Mouse (Mus musculus) layer of hippocampus, postnatal 10 days (tissue): ENCODE data around the gene Rnf185. TPM values are rescaled to one million over a fixed set of nuclear protein-coding genes. Genes with fewer than 3 reads are reported as not detected.

Experiments used
- DNase-seq, 2 experiments: peaks; one replicate each; pipeline ENCODE4 v3.0.0; 2021; ENCODE audit warnings: low spot score in 2 of 2
- total RNA-seq, 2 experiments: library from RNA; stranded (reverse); gene quantifications; 2 replicates each; pipeline ENCODE4 v1.2.3; 2021

The Rnf185 gene
- total RNA-seq, 2 experiments from 2014 or later: 22.2 to 24.0 TPM

GRCm38 (mm10) chr11:3366411-3366810, 85.8 kb downstream of the Rnf185 start:
- DNase-seq: no peak

Other genes starting within 250 kb of the Rnf185 start
- 10 to 100 TPM; 64.2 to 66.4 TPM for gene Eif4enif1, start 250.0 kb downstream of the Rnf185 start, total RNA-seq
- 10 to 100 TPM; 94.5 to 98.3 TPM for gene Drg1, start 185.9 kb downstream of the Rnf185 start, total RNA-seq
- gene Patz1, start 163.5 kb downstream of the Rnf185 start, total RNA-seq: 10 to 100 TPM; 54.0 to 57.7 TPM
- gene Pik3ip1, start 122.0 kb downstream of the Rnf185 start, total RNA-seq: 10 to 100 TPM; 27.0 to 27.4 TPM
- gene Limk2, start 43.2 kb downstream of the Rnf185 start, total RNA-seq: 100 to 1,000 TPM; 108 to 126 TPM
- gene Pla2g3, start 35.9 kb upstream of the Rnf185 start, total RNA-seq: 10 to 100 TPM; 11.3 to 17.0 TPM
- 10 to 100 TPM; 47.0 to 52.9 TPM for gene Inpp5j, start 52.5 kb upstream of the Rnf185 start, total RNA-seq
- 100 to 1,000 TPM; 250 to 255 TPM for gene Selenom, start 62.3 kb upstream of the Rnf185 start, total RNA-seq
- gene Smtn, start 88.2 kb upstream of the Rnf185 start, total RNA-seq: 10 to 100 TPM; 17.0 TPM
- 10 to 100 TPM; 41.6 to 46.6 TPM for gene Morc2a, start 196.8 kb upstream of the Rnf185 start, total RNA-seq